Mouse (Mus musculus): ENCODE data around the gene Mgam. TPM values are rescaled to one million over a fixed set of nuclear protein-coding genes. Genes with fewer than 3 reads are reported as not detected.
"Not testable (repeated sequence)": the region's sequence is repeated elsewhere in the genome, so short reads cannot be mapped to it uniquely, and the experiment has no call there.

Gene Mgam
- polyA plus RNA-seq, 1 experiment from 2014 or later: 0.07 TPM

GRCm38 (mm10) chr6:40660930-40661329 lies 32.3 kb downstream of the Mgam start:
- DNase-seq (ENCODE audit: low spot score): peak; percentile 3
- no peaks in the 10 kb centered on the region for H3K27me3 ChIP-seq (replicated peaks; ENCODE audit: control insufficient read depth, insufficient read depth, low read length)
- ATAC-seq (ENCODE audit: low read depth): no peak
- no peaks in the 10 kb centered on the region for H3K36me3 ChIP-seq (ENCODE audit: control insufficient read depth, insufficient read depth, low read length)
- no peaks in the 10 kb centered on the region for H3K9me3 ChIP-seq (ENCODE audit: control insufficient read depth, low read length)
- H3K4me1 ChIP-seq (ENCODE audit: control insufficient read depth, insufficient read depth, low read length): no peaks in the 10 kb centered on the region
- WGBS: 23% methylated on average over 2 of the region's 2 CpGs
- H3K9ac ChIP-seq (ENCODE audit: low read depth, low read length): no peak overlapping the region
- no peak overlapping the region for H3K4me2 ChIP-seq (ENCODE audit: low read depth, low read length)
- no peak overlapping the region for H3K4me3 ChIP-seq (ENCODE audit: low read depth, low read length)
- no peak overlapping the region for H3K27ac ChIP-seq (replicated peaks; ENCODE audit: low read depth, low read length)

GRCm38 (mm10) chr6:40689180-40689579 lies 60.5 kb downstream of the Mgam start:
- H3K27ac ChIP-seq (replicated peaks; ENCODE audit: low read depth, low read length): no peak overlapping the region
- no peak overlapping the region for H3K9ac ChIP-seq (ENCODE audit: low read depth, low read length)
- no peaks in the 10 kb centered on the region for H3K9me3 ChIP-seq (ENCODE audit: control insufficient read depth, low read length)
- DNase-seq (ENCODE audit: low spot score): peak; percentile 91
- peak; percentile 55; the same call in 1 of the 2 replicates for ATAC-seq (ENCODE audit: low read depth)
- H3K4me3 ChIP-seq (ENCODE audit: low read depth, low read length): no peak overlapping the region
- H3K36me3 ChIP-seq (ENCODE audit: control insufficient read depth, insufficient read depth, low read length): no peaks in the 10 kb centered on the region
- no peaks in the 10 kb centered on the region for H3K4me1 ChIP-seq (ENCODE audit: control insufficient read depth, insufficient read depth, low read length)
- 5% methylated on average over 5 of the region's 5 CpGs for WGBS
- no peaks in the 10 kb centered on the region for H3K27me3 ChIP-seq (replicated peaks; ENCODE audit: control insufficient read depth, insufficient read depth, low read length)
- H3K4me2 ChIP-seq (ENCODE audit: low read depth, low read length): no peak overlapping the region

DNA sequence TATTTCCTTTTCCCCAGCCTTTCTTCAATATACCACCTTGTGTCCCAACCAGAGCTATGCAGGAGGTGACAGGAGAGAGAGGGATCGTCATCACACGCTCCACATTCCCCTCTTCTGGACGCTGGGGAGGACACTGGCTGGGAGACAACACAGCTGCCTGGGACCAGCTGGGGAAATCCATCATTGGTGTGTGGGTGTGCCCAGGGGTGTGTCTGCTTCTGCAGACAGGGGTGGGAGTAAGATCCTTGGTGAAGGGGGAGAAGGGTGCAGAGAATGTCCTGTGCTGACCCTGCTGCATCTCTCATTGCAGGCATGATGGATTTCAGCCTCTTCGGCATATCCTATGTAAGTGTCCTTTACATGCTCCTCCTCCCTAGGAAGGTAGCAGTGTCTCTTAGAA lies 63.4 kb downstream of the Mgam start:
- ATAC-seq (ENCODE audit: low read depth); H3K9me3 ChIP-seq (ENCODE audit: control insufficient read depth, low read length): not testable (repeated sequence)

DNA sequence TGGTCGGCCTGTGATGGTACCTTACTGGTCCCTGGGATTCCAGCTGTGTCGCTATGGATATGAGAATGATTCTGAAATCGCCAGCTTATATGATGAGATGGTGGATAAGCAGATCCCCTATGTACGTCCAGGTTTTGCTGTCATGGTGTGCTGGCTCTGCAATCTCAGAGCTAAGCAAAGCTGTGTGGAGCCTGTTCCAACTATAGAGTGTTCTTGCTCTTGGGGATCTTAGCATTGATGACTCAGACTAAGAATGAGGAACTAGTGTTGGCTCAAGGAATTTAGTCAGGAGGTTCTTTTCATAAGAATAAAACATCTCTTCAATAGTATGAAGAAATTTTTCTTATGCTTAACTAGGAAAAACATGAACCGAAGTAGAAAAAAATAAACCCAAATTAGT lies 84.9 kb downstream of the Mgam start:
- not testable (repeated sequence) for H3K4me1 ChIP-seq (ENCODE audit: control insufficient read depth, insufficient read depth, low read length); H3K4me3 ChIP-seq (ENCODE audit: low read depth, low read length); H3K27ac ChIP-seq (replicated peaks; ENCODE audit: low read depth, low read length); H3K9me3 ChIP-seq (ENCODE audit: control insufficient read depth, low read length); H3K9ac ChIP-seq (ENCODE audit: low read depth, low read length); H3K27me3 ChIP-seq (replicated peaks; ENCODE audit: control insufficient read depth, insufficient read depth, low read length); H3K4me2 ChIP-seq (ENCODE audit: low read depth, low read length); H3K36me3 ChIP-seq (ENCODE audit: control insufficient read depth, insufficient read depth, low read length); DNase-seq (ENCODE audit: low spot score); ATAC-seq (ENCODE audit: low read depth)
- 86% methylated on average over 5 of the region's 5 CpGs for WGBS

More for the DNA sequence above, 63.4 kb downstream of the Mgam start:
- not testable (repeated sequence) for DNase-seq (ENCODE audit: low spot score); H3K4me1 ChIP-seq (ENCODE audit: control insufficient read depth, insufficient read depth, low read length); H3K4me3 ChIP-seq (ENCODE audit: low read depth, low read length); H3K9ac ChIP-seq (ENCODE audit: low read depth, low read length); H3K27me3 ChIP-seq (replicated peaks; ENCODE audit: control insufficient read depth, insufficient read depth, low read length); H3K36me3 ChIP-seq (ENCODE audit: control insufficient read depth, insufficient read depth, low read length); H3K27ac ChIP-seq (replicated peaks; ENCODE audit: low read depth, low read length); H3K4me2 ChIP-seq (ENCODE audit: low read depth, low read length)
- WGBS: 46% methylated on average over 4 of the region's 4 CpGs

DNA sequence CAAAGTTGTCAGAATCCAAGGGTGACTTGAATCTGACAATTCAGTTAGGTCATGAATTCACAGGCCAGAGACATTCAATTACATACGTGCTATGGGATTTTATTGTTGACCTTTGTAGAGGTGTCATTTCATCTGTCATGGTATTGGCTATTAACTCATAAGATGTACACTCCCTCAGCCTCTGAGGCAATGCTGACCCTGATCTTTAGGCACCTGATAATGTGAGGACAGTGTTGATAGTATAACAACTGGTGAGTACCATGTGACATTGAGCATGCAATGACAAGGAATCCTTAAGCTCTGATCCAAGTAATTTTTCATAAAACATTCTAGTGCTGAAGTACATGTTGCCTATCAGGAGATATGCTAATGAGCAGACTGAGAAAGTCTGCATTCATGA lies 87.1 kb downstream of the Mgam start:
- WGBS: 79% methylated on average over 1 of the region's 1 CpGs
- H3K9me3 ChIP-seq (ENCODE audit: control insufficient read depth, low read length): no peaks in the 10 kb centered on the region
- H3K4me2 ChIP-seq (ENCODE audit: low read depth, low read length): no peak overlapping the region
- no peak overlapping the region for H3K9ac ChIP-seq (ENCODE audit: low read depth, low read length)
- no peak for ATAC-seq (ENCODE audit: low read depth)
- DNase-seq (ENCODE audit: low spot score): no peak
- H3K4me3 ChIP-seq (ENCODE audit: low read depth, low read length): no peak overlapping the region
- H3K36me3 ChIP-seq (ENCODE audit: control insufficient read depth, insufficient read depth, low read length): no peaks in the 10 kb centered on the region
- H3K27me3 ChIP-seq (replicated peaks; ENCODE audit: control insufficient read depth, insufficient read depth, low read length): no peaks in the 10 kb centered on the region
- H3K4me1 ChIP-seq (ENCODE audit: control insufficient read depth, insufficient read depth, low read length): no peaks in the 10 kb centered on the region
- no peak overlapping the region for H3K27ac ChIP-seq (replicated peaks; ENCODE audit: low read depth, low read length)

DNA sequence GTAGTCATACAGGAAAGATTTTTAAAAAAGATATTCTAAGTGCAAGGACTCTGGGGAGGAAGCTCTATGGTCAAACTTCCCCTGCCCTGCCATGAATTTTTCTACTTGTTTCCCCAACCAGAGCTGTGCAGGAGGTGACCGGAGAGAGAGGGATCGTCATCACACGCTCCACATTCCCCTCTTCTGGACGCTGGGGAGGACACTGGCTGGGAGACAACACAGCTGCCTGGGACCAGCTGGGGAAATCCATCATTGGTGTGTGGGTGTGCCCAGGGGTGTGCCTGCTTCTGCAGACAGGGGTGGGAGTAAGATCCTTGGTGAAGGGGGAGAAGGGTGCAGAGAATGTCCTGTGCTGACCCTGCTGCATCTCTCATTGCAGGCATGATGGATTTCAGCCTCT lies 99.9 kb downstream of the Mgam start:
- not testable (repeated sequence) for H3K27me3 ChIP-seq (replicated peaks; ENCODE audit: control insufficient read depth, insufficient read depth, low read length); ATAC-seq (ENCODE audit: low read depth); H3K4me1 ChIP-seq (ENCODE audit: control insufficient read depth, insufficient read depth, low read length); H3K4me2 ChIP-seq (ENCODE audit: low read depth, low read length); H3K27ac ChIP-seq (replicated peaks; ENCODE audit: low read depth, low read length); H3K9ac ChIP-seq (ENCODE audit: low read depth, low read length); H3K4me3 ChIP-seq (ENCODE audit: low read depth, low read length); DNase-seq (ENCODE audit: low spot score); H3K9me3 ChIP-seq (ENCODE audit: control insufficient read depth, low read length); H3K36me3 ChIP-seq (ENCODE audit: control insufficient read depth, insufficient read depth, low read length)
- WGBS: 57% methylated on average over 4 of the region's 4 CpGs

DNA sequence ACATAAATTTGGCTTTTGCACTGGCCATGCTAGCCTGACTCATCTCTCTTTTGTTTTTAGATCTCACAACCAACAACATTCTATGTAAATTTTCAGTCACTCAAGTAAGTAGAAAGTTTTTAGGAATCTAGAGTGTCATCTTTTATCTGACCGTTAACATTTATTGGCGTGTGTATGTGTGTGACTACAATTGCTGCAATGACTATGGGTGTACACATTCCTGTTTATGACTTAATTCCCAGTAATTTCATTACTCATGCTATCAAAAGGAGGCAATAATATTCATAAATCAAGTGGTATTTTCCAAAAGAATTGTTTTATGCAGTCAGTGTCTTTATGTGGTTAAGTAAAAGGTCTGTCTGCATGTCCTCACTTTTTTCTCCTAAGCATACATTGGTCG lies 110.9 kb downstream of the Mgam start:
- H3K36me3 ChIP-seq (ENCODE audit: control insufficient read depth, insufficient read depth, low read length): no peaks in the 10 kb centered on the region

GRCm38 (mm10) chr6:40749030-40749429 lies 120.4 kb downstream of the Mgam start:
- DNase-seq (ENCODE audit: low spot score); ATAC-seq (ENCODE audit: low read depth); H3K9ac ChIP-seq (ENCODE audit: low read depth, low read length); H3K9me3 ChIP-seq (ENCODE audit: control insufficient read depth, low read length); H3K4me1 ChIP-seq (ENCODE audit: control insufficient read depth, insufficient read depth, low read length); H3K27me3 ChIP-seq (replicated peaks; ENCODE audit: control insufficient read depth, insufficient read depth, low read length); H3K36me3 ChIP-seq (ENCODE audit: control insufficient read depth, insufficient read depth, low read length); H3K4me2 ChIP-seq (ENCODE audit: low read depth, low read length); H3K4me3 ChIP-seq (ENCODE audit: low read depth, low read length); H3K27ac ChIP-seq (replicated peaks; ENCODE audit: low read depth, low read length): not testable (repeated sequence)
- 82% methylated on average over 6 of the region's 6 CpGs for WGBS

More for the DNA sequence above, 110.9 kb downstream of the Mgam start:
- Histone ChIP-seq H3K4me2 (ENCODE audit: low read depth, low read length) (no peak overlapping the region), H3K27ac (replicated peaks; ENCODE audit: low read depth, low read length) (no peak overlapping the region), H3K27me3 (replicated peaks; ENCODE audit: control insufficient read depth, insufficient read depth, low read length) (no peaks in the 10 kb centered on the region), H3K9me3 (ENCODE audit: control insufficient read depth, low read length) (no peaks in the 10 kb centered on the region), H3K4me3 (ENCODE audit: low read depth, low read length) (no peak overlapping the region), H3K9ac (ENCODE audit: low read depth, low read length) (no peak overlapping the region), H3K4me1 (ENCODE audit: control insufficient read depth, insufficient read depth, low read length) (no peaks in the 10 kb centered on the region)
- ATAC-seq (ENCODE audit: low read depth) (no peak), DNase-seq (ENCODE audit: low spot score) (no peak)
- WGBS: 87% methylated on average over 3 of the region's 3 CpGs

- Histone ChIP-seq H3K9me3 (ENCODE audit: control insufficient read depth, low read length) (no peaks in the 10 kb centered on the region), H3K4me3 (ENCODE audit: low read depth, low read length) (no peak overlapping the region), H3K9ac (ENCODE audit: low read depth, low read length) (no peak overlapping the region), H3K27me3 (replicated peaks; ENCODE audit: control insufficient read depth, insufficient read depth, low read length) (no peaks in the 10 kb centered on the region), H3K4me2 (ENCODE audit: low read depth, low read length) (no peak overlapping the region), H3K4me1 (ENCODE audit: control insufficient read depth, insufficient read depth, low read length) (no peaks in the 10 kb centered on the region), H3K27ac (replicated peaks; ENCODE audit: low read depth, low read length) (no peak overlapping the region), H3K36me3 (ENCODE audit: control insufficient read depth, insufficient read depth, low read length) (no peaks in the 10 kb centered on the region)
- 72% methylated on average over 1 of the region's 1 CpGs for WGBS
- DNase-seq (ENCODE audit: low spot score) (no peak), ATAC-seq (ENCODE audit: low read depth) (no peak)
These were observed 127.3 kb downstream of the Mgam start for GRCm38 (mm10) chr6:40755948-40756347.

Data from embryonic facial prominence, embryonic 14.5 days (tissue).